Mouse (Mus musculus): Measurements from ENCODE around the gene Plbd2.

DNA sequence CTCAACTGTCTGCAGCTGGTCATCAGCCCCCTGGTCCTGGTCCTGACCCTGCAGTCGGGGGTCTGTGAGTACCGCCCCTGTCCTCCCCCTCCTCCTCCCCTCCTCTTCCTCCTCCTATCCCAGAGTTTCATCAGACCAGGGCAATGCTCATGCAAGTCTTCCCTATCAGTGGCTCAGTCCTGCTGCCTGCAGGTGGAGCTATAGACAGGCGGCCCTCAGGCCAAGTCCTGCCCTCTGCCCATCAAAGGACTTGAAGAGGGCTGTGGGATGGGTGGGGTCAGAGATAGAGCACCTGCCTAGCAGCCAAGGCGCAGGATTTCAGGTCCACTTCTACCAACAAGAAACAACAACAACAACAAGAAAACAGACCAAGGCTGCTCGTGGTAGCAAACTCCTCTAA lies 22.3 kb upstream of the Plbd2 start:
- TF ChIP-seq MYOD1 (IDR thresholded peaks at IDR 0.05; ENCODE audit: control insufficient read depth in 1 of 3, insufficient read length in 2 of 3, low read depth in 2 of 3): no peak
- no peak for TF ChIP-seq USF1 (IDR thresholded peaks at IDR 0.05; ENCODE audit: low read depth)
- TF ChIP-seq TCF12 (IDR thresholded peaks at IDR 0.05; ENCODE audit: insufficient read depth, poor library complexity, severe bottlenecking): no peak
- no peak for TF ChIP-seq POLR2A (IDR thresholded peaks at IDR 0.05; ENCODE audit: insufficient read length, low read depth)
